Mouse (Mus musculus) left cerebral cortex, postnatal 4 days (tissue): Measurements from ENCODE around the gene Anks6. TPM values are rescaled to one million over a fixed set of nuclear protein-coding genes. Genes with fewer than 3 reads are reported as not detected.

Experiments
- DNase-seq: peaks from one replicate; pipeline ENCODE4 v3.0.0-alpha.2; 2022
- intact Hi-C: fragments of 180-260 bp; cut with DNase I; formaldehyde crosslinking; loops from one replicate; pipeline ENCODE4 v1.15.1; 2025
- total RNA-seq, 2 experiments: library from RNA; stranded (reverse); gene quantifications; 2 replicates each; pipeline ENCODE4 v1.2.3; 2021

Gene Anks6
- total RNA-seq, 2 experiments from 2014 or later = 23.9 to 24.5 TPM

DNA sequence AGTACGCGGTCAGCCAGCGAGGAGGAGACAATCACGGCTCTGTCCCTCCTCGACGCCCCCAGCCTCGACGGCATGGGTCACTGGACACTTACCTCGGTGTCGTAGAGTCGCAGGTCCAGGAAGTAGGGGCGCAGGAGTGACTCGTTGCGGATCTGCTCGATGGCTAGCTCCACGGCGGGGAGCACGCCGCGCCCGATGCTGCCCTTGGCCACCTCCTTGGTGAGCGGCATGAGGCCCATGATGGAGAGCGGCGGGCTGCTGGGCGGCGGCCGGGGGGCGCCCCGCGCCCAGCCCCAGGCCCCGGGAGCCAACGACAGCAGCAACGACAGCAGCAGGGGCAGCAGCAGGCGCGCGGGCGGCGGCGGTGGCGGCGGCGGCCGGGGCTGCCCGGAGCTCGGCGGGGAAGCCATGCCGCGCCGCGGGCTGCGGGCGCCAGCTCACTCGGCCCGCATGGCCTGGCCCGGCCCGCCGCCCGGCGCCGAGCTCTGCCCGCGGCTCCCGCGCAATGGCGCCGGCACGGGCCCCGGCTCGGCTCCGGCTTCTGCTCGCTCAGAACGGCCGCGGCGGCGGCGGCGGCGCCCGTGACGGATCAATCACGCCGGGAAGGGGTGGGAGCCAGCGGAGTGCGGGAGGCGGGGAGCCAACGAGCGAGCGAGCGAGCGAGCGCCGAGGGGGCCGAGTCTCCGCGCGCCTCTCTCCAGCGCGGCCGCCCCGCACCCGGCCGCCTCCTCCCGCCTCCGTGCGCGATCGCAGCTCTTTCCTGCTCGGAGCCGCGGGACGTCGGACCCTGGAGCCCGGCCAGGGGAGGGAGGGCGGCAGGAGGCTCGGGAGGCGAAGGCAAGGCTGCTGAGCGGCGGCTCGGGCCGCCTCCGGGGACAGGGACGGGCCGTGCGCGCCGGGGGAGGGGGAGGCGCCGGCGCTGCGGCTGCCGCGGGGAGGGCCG, 65.9 kb downstream of the Anks6 start, which contains the start of gene Gabbr2:
Gene Gabbr2, minus strand, starts transcription at position 858 of the 943 bp plus-strand sequence.
- intact Hi-C loops = no loop called here
- peak; percentile 66 for DNase-seq

- intact Hi-C loops = no loop called here
- peak; percentile 47 for DNase-seq
Observed at GRCm38 (mm10) chr4:46990281-46991015, 66.8 kb downstream of the Anks6 start.

GRCm38 (mm10) chr4:46989842-46990241, 67.4 kb downstream of the Anks6 start:
- intact Hi-C loops = no loop called here
- DNase-seq = peak; percentile 83

DNA sequence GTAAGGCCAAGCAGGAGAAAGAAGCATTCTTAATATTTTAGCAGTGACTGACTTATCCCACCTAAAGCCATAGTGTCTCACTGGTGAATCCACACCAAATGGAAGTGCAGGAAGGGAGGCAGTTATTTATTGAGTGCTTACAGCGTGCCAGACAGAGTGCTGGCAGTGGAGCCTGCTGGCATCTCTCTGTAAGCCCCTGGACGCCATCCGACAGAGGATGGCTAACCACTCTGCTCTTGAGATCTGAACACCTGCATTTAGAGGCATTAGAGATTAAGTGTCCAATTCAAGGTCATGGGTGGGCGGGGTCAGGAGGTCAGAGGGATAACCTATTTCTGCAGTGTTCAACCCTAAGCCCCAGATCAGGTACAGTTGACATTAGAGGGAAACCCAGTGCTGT, 68.4 kb downstream of the Anks6 start:
- intact Hi-C loops = no loop called here
- no peak for DNase-seq

- intact Hi-C loops = no loop called here
- DNase-seq = no peak
Observed at GRCm38 (mm10) chr4:46988257-46988656, 69.0 kb downstream of the Anks6 start.

DNA sequence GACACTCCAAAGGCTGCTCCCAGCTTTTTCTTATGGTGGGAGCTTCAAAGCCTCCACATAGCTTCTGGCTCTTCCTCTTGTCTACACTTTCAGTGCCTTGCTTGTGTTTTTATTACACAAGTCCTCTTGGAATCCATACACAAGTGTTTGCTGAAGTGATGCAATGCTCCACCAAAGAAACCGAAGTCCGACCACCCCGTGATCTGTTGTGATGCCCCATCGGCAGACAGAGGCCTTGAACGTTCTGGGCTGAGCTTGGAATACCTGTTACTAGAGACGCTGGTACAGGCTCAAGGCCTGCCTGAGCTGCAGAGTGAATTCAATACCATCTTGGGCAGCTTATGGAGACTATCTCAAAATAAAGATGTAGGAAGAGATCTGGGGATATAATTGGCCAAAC, 69.4 kb downstream of the Anks6 start:
- DNase-seq = no peak
- intact Hi-C loops = no loop called here

- intact Hi-C loops = no loop called here
- peak; percentile 17 for DNase-seq
Observed at GRCm38 (mm10) chr4:46986054-46986453, 71.2 kb downstream of the Anks6 start.

- DNase-seq = no peak
- intact Hi-C loops = no loop called here
Observed at GRCm38 (mm10) chr4:46982912-46983311, 74.3 kb downstream of the Anks6 start.

GRCm38 (mm10) chr4:46982094-46982493, 75.1 kb downstream of the Anks6 start:
- no peak for DNase-seq
- intact Hi-C loops = no loop called here

DNA sequence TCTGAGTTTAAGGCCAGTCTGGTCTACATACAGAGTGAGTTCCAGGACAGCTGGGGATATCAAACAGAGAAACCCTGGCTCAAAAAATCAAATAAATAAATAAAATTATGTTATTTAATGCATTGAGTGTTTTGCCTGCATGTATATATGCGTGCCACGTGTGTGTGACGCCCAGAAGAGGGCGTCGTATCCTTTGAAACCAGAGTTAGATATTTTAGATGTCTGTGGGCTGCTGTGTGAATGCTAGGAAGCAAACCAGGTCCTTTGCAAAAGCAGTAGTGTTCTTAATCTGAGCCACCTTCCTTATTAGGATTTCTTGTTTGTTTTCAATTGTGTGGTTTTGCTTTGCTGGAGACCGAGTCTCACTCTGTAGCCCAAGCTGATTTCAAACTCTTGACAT, 78.9 kb downstream of the Anks6 start:
- intact Hi-C loops = no loop called here
- no peak for DNase-seq

DNA sequence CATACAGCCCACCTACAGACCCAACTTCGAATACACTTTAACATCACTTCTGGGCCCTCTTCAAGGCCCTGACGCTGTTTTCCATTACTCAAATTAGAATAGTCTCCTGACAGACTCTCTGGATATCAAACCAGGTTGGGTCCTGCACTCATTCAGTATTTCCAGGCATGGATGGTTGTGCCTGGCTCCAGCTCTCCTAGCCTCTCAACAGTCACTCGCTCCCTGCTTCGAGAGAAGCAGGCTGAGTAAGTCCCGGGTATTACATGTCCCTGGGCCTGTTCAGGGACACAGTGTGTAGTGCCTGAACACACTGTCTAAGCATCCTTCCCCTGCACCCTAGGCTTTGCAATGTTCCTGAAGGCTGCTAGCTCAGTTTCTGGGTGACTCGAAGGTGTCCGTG, 80.1 kb downstream of the Anks6 start:
- DNase-seq = no peak
- intact Hi-C loops = no loop called here

DNA sequence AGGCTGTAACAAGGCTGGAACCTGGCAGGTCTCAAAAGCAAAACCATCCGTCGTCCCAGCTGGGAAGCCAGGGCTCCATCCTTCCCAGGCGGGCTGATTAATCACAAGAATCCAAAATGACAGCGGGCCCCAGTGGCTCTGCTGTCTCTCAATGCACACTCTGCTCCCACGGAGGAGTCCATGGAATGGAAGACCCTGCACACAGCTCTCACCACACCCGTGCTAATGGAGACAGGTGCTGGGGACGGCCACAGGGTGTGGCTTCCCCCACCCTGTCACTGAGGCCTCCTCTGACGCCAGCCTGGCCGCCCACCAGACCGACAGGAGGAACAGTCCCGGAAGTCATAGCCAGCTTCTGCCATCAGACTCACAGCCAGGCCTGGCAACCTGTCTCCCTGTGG, 80.6 kb downstream of the Anks6 start:
- DNase-seq = peak; percentile 56
- intact Hi-C loops = no loop called here

GRCm38 (mm10) chr4:46973322-46973721, 83.9 kb downstream of the Anks6 start:
- DNase-seq = no peak
- intact Hi-C loops = no loop called here

DNA sequence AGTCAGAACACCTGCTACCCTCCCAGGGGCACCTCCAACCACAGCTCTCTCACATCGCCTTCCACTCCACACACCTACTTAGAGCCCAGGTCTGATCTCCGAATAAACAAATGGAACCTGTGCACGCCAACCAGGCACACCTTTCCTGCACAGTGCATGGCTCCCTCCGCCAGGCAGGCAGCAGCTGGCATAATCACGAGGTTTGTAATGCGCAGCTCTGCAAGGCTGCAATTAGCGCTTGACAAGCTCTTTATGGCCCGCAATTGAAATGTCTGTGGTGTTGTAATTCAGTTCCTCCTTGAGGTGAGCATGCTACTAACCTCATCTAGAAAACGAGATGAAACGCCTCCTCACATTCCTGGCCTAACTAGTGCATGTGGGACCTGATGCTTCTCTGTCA, 89.2 kb downstream of the Anks6 start:
- no peak for DNase-seq
- intact Hi-C loops = no loop called here

DNA sequence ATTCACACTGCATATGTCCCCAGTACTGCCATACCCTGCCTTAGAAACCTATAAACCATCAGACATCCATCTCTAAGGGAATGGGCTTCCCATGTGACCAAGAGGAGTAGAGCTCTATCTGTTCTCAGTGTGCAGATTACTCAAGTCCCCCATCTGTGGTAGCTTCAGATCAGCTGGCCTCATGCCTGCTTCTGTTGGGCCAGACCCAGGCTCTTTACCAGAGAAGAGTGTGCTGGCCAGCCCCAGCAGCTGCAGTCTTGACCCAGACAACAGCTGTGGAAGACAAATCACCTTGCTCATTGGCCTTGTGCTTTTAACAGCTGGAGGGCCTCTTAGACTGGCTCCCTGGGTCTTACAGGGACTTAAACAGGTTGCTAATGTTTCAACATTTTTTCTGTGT, 90.7 kb downstream of the Anks6 start:
- intact Hi-C loops = no loop called here
- DNase-seq = peak; percentile 60

Other genes starting within 250 kb of the Anks6 start
- gene Gabbr2, start 65.6 kb downstream of the Anks6 start, total RNA-seq = 100 to 1,000 TPM; 134 to 144 TPM
- gene Galnt12, start 34.5 kb upstream of the Anks6 start, total RNA-seq = 1 to 10 TPM; 1.0 to 1.3 TPM
- gene Col15a1, start 150.7 kb upstream of the Anks6 start, total RNA-seq = 10 to 100 TPM; 24.6 to 26.5 TPM